Mouse (Mus musculus): ENCODE measurements at regions not wholly inside any gene's neighbourhood (a gene's known extent, or its start where the extent isn't known, plus 50 kb on each side); places are given as distances from the start of the nearest gene placed in this dataset.
"Not testable (repeated sequence)": the region's sequence is repeated elsewhere in the genome, so short reads cannot be mapped to it uniquely, and the experiment has no call there.

DNA sequence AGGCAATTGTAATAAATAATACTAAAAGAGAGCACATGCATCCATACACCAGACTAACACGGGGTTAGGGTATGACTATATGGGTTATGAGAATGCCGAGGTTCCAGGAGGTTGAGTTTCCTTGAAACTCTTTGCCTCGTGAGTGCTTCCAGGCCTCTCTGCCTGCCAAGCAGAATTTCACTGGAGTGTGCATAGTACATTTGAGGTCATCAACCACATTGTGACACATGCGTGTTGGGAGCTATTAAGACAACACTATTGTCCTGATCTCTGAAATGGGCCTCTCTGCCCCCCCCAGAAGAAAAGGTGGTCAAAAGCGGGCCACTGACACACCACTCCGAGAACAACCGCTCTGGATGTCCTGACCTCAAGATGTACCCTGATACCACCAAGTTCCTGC lies 655.8 kb downstream of the Hdgfl1 start:
- H3K4me2 ChIP-seq (replicated peaks): no peak overlapping the region
- no peak overlapping the region for H3K27ac ChIP-seq (replicated peaks)
- peaks cover under 1% of the 10 kb centered on the region; the same call in 1 of the 2 replicates for H3K4me1 ChIP-seq
- WGBS: 65% methylated on average over 7 of the region's 7 CpGs
- no peaks in the 10 kb centered on the region for H3K9me3 ChIP-seq
- no peaks in the 10 kb centered on the region for H3K36me3 ChIP-seq
- no peaks in the 10 kb centered on the region for H3K27me3 ChIP-seq
- no peak overlapping the region for H3K4me3 ChIP-seq
- no peak for ATAC-seq (replicated peaks)
- no peak overlapping the region for H3K9ac ChIP-seq (replicated peaks)

DNA sequence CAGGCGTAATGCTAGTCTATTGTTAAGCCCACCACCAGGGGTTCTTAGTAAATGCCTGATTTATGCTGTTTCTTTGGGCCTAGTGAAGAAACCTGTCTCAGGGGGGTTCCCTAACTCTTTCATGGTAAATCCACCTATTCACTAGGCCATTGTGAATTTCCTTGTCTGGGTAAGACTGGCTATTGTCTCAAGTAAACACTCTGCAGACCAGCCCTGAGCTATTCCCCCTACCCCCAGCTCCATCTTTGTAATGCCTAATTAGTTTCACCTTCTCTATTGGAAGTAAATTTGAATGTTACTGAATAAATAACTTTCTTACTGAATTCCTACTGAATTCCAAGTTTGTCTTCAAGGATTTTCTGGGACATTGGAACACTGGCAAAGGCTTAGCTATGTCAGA lies 656.2 kb downstream of the Hdgfl1 start:
- WGBS: 18% methylated on average over 1 of the region's 1 CpGs
- H3K27ac ChIP-seq (replicated peaks); H3K4me3 ChIP-seq; H3K4me2 ChIP-seq (replicated peaks); H3K9me3 ChIP-seq; H3K27me3 ChIP-seq; H3K9ac ChIP-seq (replicated peaks); H3K36me3 ChIP-seq; ATAC-seq (replicated peaks); H3K4me1 ChIP-seq: not testable (repeated sequence)

DNA sequence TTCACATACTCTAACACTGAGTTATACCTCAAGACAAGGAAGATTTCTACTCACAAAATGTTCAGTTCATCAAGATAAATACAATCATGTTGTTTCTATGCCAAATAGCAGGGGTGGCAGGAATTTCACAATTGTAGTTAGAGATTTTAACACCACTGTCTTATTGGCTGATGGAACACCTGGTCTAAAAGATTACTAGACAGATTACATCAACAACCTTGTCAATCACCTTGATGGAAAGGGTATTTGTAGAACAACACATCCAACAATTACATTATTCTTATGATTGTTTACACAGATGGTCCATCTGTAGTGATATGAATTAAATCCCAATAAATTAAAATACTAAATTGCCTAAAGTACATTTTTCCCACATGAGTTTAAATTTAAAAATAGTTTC lies 657.4 kb downstream of the Hdgfl1 start:
- Histone ChIP-seq H3K36me3 (no peaks in the 10 kb centered on the region), H3K9ac (replicated peaks) (no peak overlapping the region), H3K27me3 (no peaks in the 10 kb centered on the region), H3K9me3 (no peaks in the 10 kb centered on the region), H3K27ac (replicated peaks) (no peak overlapping the region), H3K4me3 (no peak overlapping the region), H3K4me1 (no peaks in the 10 kb centered on the region), H3K4me2 (replicated peaks) (no peak overlapping the region)
- no peak for ATAC-seq (replicated peaks)

DNA sequence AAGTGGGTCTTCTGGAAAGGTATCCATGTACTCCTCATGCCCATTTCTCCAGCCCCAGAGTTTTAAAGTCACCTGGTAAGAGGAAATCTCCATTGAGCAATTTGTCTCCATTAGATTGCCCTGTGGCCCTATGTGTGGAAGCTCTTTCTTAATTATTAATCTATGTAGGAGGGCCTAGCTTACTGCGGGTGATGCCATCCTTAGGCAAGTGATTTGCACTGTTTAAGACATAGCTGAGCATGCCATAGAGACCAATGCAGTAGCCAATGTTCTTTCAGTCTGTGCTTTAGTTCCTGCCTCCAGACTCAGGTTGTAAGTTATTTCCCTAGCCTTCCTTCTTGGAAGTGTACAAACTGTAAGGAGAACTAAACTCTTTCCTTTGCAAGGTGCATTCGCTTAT lies 661.0 kb downstream of the Hdgfl1 start:
- H3K9ac ChIP-seq (replicated peaks): no peak overlapping the region
- no peak for ATAC-seq (replicated peaks)
- H3K4me3 ChIP-seq: no peak overlapping the region
- 96% methylated on average over 2 of the region's 2 CpGs for WGBS
- H3K27ac ChIP-seq (replicated peaks): no peak overlapping the region
- H3K4me1 ChIP-seq: no peaks in the 10 kb centered on the region
- H3K27me3 ChIP-seq: no peaks in the 10 kb centered on the region
- no peaks in the 10 kb centered on the region for H3K9me3 ChIP-seq
- H3K36me3 ChIP-seq: no peaks in the 10 kb centered on the region
- H3K4me2 ChIP-seq (replicated peaks): no peak overlapping the region

DNA sequence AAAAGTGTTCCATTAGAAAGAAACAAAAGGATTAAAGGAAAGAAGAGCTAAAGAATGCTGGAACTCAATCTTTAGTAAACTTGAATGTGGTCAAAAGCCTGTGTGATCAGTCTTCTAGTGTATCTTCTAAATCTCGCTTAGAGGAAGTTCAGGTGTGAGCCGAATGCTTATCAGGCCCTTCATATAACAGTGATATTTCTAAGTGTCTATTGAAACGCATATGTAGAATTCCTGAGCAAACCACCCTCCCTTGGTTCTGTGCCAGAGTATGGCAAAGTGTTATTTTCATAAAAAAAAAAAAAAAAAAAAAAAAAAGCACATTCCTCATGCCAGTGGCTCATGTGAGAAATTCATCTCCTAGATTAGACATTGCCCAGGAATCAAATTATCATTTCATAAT lies 681.2 kb downstream of the Hdgfl1 start:
- WGBS: 81% methylated on average over 3 of the region's 3 CpGs
- no peak for ATAC-seq (replicated peaks)
- H3K27me3 ChIP-seq: no peaks in the 10 kb centered on the region

DNA sequence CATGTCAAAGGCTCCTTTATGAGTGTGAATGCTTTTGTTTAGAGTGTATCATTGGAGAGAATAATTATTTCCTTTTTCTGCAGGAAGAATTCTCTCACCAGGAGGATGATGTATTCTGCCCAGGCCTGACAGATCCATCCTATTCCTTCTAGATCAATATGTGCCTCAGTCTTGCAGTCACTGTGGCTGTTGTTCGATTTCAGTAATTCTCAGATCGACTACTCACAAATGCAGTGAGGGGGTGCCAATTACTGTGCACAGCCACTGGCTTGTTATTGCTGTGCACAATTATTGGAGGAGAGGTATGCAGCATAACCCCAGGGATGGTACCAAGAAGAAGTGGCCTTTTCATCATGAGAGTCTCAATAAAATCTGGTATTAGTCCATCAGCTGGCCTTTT lies 689.2 kb downstream of the Hdgfl1 start:
- Histone ChIP-seq H3K9ac (replicated peaks) (no peak overlapping the region), H3K9me3 (no peaks in the 10 kb centered on the region), H3K4me2 (replicated peaks) (no peak overlapping the region), H3K27me3 (no peaks in the 10 kb centered on the region), H3K36me3 (no peaks in the 10 kb centered on the region), H3K4me3 (no peak overlapping the region), H3K4me1 (peaks cover 7% of the 10 kb centered on the region; the same call in 1 of the 2 replicates), H3K27ac (replicated peaks) (peak overlapping the region; percentile 72)
- ATAC-seq (replicated peaks): peak; percentile 46; the same call in 1 of the 2 replicates
- WGBS: 36% methylated on average over 2 of the region's 2 CpGs

More for the DNA sequence above, 681.2 kb downstream of the Hdgfl1 start:
- Histone ChIP-seq H3K27ac (replicated peaks) (no peak overlapping the region), H3K4me1 (no peaks in the 10 kb centered on the region), H3K4me3 (no peak overlapping the region), H3K36me3 (no peaks in the 10 kb centered on the region), H3K9ac (replicated peaks) (no peak overlapping the region), H3K9me3 (no peaks in the 10 kb centered on the region), H3K4me2 (replicated peaks) (no peak overlapping the region)

DNA sequence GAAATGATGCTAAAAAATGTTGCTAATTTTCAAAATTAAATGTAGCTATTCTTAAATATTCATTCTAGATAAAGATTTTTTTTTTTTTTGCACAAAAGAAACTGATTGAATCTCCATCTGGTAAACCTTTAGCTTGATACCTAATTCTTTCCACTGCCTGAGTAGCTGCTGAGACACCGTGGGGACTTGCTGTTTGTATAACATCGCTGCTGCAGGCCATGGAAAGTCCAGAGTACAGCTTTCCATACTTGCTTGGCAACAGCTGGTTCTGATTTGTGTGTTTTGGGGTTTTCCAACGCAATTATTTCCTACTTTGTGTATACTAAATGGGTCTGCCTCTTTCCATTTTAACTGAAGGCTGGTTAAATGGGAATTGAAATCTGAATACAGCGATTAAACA lies 689.7 kb downstream of the Hdgfl1 start:
- no peaks in the 10 kb centered on the region for H3K27me3 ChIP-seq
- no peak overlapping the region for H3K4me3 ChIP-seq
- H3K4me2 ChIP-seq (replicated peaks): no peak overlapping the region
- WGBS: 47% methylated on average over 4 of the region's 4 CpGs
- H3K9me3 ChIP-seq: no peaks in the 10 kb centered on the region
- H3K36me3 ChIP-seq: no peaks in the 10 kb centered on the region
- 0 out of 2 replicates have a peak, but pooled peaks have one; percentile 35 for ATAC-seq (replicated peaks)
- H3K4me1 ChIP-seq: peaks cover 7% of the 10 kb centered on the region; the same call in 1 of the 2 replicates
- H3K27ac ChIP-seq (replicated peaks): peak overlapping the region; percentile 72
- H3K9ac ChIP-seq (replicated peaks): no peak overlapping the region

DNA sequence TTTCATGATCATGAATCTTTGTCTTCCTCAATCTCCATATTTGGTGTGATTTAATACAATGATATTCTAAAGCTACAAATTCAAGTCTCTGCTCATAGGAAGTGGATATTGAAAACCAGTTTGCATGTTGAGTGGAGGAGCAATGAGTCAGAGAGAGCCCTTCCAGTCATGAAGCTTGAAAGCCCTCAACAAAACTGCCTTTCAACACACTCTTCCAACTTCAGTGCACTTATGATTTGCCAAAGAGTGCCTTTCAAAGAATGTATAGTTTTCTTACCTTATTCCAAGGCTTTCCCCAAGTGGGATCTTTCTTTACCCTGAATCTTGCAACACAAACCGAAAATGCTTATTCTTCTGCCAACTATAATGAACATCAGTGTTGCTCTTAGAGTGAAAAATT lies 690.6 kb downstream of the Hdgfl1 start:
- H3K27ac ChIP-seq (replicated peaks): no peak overlapping the region
- ATAC-seq (replicated peaks): no peak
- H3K36me3 ChIP-seq: no peaks in the 10 kb centered on the region
- no peak overlapping the region for H3K4me3 ChIP-seq
- no peaks in the 10 kb centered on the region for H3K9me3 ChIP-seq
- WGBS: 92% methylated on average over 1 of the region's 1 CpGs
- H3K4me1 ChIP-seq: peaks cover 7% of the 10 kb centered on the region; the same call in 1 of the 2 replicates
- H3K4me2 ChIP-seq (replicated peaks): no peak overlapping the region
- H3K27me3 ChIP-seq: no peaks in the 10 kb centered on the region
- no peak overlapping the region for H3K9ac ChIP-seq (replicated peaks)

DNA sequence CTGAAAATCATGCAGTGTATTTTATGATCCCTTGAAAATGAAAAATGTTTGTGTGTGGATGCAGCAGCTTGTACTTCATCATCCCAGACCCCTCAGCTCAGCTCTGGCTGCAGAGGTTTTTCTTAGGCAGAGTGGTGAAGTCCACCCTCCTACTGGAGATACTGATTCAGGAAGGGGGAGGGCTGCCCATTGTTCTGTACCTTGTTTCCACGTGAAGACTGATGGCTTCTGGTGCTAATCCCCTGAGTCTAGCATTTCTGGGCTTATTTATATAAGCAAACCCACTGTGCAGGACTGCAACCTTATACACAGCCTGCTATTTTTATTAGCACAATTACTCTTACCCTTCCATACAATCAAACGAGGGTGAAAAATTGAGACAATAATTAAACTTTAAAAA lies 708.6 kb downstream of the Hdgfl1 start:
- ATAC-seq (replicated peaks): no peak
- no peak overlapping the region for H3K9ac ChIP-seq (replicated peaks)
- no peak overlapping the region for H3K27ac ChIP-seq (replicated peaks)
- no peak overlapping the region for H3K4me2 ChIP-seq (replicated peaks)
- no peaks in the 10 kb centered on the region for H3K4me1 ChIP-seq
- H3K36me3 ChIP-seq: no peaks in the 10 kb centered on the region
- WGBS: 16% methylated on average over 2 of the region's 2 CpGs
- H3K9me3 ChIP-seq: no peaks in the 10 kb centered on the region
- no peak overlapping the region for H3K4me3 ChIP-seq
- no peaks in the 10 kb centered on the region for H3K27me3 ChIP-seq

DNA sequence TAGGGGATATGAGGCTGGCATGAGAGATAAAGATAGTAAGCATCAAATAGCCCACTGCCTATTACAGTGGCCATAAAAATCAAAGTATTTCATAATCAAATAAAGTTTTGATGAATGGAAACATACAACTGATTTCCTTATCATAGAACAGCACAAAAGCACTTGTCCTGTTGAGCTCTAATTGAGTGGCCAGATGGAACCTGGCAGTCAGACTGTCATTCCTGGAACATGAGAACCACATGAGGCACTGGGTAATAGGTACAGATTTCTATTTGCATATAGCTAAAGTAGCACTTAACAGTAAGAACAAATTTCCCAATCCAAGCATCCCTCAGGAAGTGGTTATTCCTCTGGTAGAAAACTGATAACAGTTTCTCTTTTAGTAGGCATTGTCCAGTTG lies 732.3 kb downstream of the Hdgfl1 start:
- Histone ChIP-seq H3K27ac (replicated peaks) (no peak overlapping the region), H3K9me3 (no peaks in the 10 kb centered on the region), H3K36me3 (no peaks in the 10 kb centered on the region), H3K9ac (replicated peaks) (no peak overlapping the region), H3K27me3 (no peaks in the 10 kb centered on the region), H3K4me3 (no peak overlapping the region), H3K4me1 (no peaks in the 10 kb centered on the region), H3K4me2 (replicated peaks) (no peak overlapping the region)
- ATAC-seq (replicated peaks): no peak

DNA sequence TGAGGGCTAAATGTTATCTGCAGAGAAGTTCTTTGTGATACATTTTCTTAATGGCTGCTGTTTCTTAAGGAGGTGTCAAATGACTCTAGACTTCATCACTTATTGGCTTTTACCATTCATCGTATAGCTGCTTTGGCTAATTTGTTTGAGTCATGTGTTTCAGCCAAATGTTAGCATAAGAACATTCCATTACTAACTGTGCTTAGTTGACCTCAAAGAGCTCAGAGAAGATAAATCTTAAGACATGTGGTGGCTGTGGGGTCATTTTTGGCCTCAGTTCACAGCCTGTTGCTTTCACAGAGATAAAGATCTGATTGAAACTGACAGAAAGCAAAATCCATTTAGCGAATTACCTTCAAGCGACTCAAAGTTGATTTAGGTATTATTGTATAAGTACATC lies 743.6 kb downstream of the Hdgfl1 start:
- no peaks in the 10 kb centered on the region for H3K4me1 ChIP-seq
- no peak for ATAC-seq (replicated peaks)
- H3K27ac ChIP-seq (replicated peaks): no peak overlapping the region
- no peak overlapping the region for H3K4me3 ChIP-seq
- H3K4me2 ChIP-seq (replicated peaks): no peak overlapping the region
- no peak overlapping the region for H3K9ac ChIP-seq (replicated peaks)
- no peaks in the 10 kb centered on the region for H3K27me3 ChIP-seq
- no peaks in the 10 kb centered on the region for H3K36me3 ChIP-seq
- 91% methylated on average over 3 of the region's 3 CpGs for WGBS
- no peaks in the 10 kb centered on the region for H3K9me3 ChIP-seq

DNA sequence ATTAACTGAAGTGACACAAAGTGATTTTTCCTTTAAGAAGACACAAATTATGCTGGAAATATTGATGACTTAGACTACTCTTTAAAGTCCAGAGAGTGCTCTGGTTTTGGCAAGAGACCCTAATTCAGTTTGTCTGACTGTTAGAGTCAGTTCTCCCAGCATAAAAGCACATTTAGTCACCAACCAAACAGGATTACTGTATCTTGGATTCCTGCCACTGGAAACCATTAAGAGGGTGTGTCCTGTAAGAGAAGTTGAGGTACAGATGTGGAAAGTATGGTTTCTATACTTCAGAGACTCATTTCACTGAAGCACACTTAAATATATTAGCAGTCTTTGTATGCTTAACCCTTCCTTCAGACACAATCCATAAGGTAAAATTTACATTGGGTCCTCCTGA lies 745.3 kb downstream of the Hdgfl1 start:
- no peaks in the 10 kb centered on the region for H3K27me3 ChIP-seq
- H3K4me1 ChIP-seq: no peaks in the 10 kb centered on the region
- no peak overlapping the region for H3K9ac ChIP-seq (replicated peaks)
- no peaks in the 10 kb centered on the region for H3K36me3 ChIP-seq
- H3K9me3 ChIP-seq: no peaks in the 10 kb centered on the region
- H3K27ac ChIP-seq (replicated peaks): no peak overlapping the region
- no peak overlapping the region for H3K4me3 ChIP-seq
- H3K4me2 ChIP-seq (replicated peaks): no peak overlapping the region
- ATAC-seq (replicated peaks): no peak

DNA sequence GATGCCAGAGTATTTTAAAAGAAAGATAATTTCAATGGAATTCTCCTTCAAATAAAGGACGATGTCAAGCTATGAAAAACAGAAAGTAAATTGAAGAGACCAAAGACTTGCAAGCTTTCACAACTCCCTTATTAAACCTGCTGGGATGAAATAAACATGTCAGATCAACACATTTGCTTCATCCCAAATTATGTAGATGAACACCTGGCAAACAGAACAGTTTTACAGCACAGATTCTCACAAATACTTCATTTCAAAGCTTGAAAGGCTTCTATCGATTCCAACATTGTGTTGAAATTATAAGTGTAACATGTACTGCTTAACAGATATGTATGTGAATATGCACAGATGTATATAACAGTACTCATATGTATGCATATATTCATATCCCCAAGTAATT lies 749.5 kb downstream of the Hdgfl1 start:
- H3K9me3 ChIP-seq: no peaks in the 10 kb centered on the region
- H3K36me3 ChIP-seq: no peaks in the 10 kb centered on the region
- WGBS: 52% methylated on average over 2 of the region's 2 CpGs
- no peak overlapping the region for H3K4me2 ChIP-seq (replicated peaks)
- H3K27me3 ChIP-seq: no peaks in the 10 kb centered on the region
- H3K4me1 ChIP-seq: no peaks in the 10 kb centered on the region
- H3K9ac ChIP-seq (replicated peaks): no peak overlapping the region
- ATAC-seq (replicated peaks): 0 out of 2 replicates have a peak, but pooled peaks have one; percentile 29
- H3K4me3 ChIP-seq: no peak overlapping the region
- H3K27ac ChIP-seq (replicated peaks): no peak overlapping the region
